ENCODE assay signal across 13 mouse cellular contexts in genomic region chr11:45535501-45536025, GRCm38 (mm10).
DNase-seq lines count a peak whose midpoint lies in the region; ATAC-seq lines count a peak whose summit lies in the region.
"Had no signal": no experiment of that assay in that cellular context is flagged by ENCODE, and none has a peak within 500 bp of the region (broad histone marks: within the 10 kb centered on the region; RNA-seq: fewer than 3 reads in every experiment).

No protein-coding gene starts in this region.

- DNase-seq in heart, adult 8-10 months (ENCODE audit: low spot score): peak; percentile 8
- no peak for DNase-seq in heart, embryonic 10.5 days (ENCODE audit: low spot score)
- no peak for DNase-seq in midbrain, embryonic 10.5 days (ENCODE audit: low spot score)
- DNase-seq in embryonic facial prominence, embryonic 14.5 days (ENCODE audit: low spot score): peak; percentile 69
- DNase-seq in left cerebral cortex, adult 11 months (ENCODE audit: low spot score): no peak
- DNase-seq: cerebellum, adult 11 months; right cerebral cortex, adult 18-20 months had no signal

- 59% methylated on average over 8 of the region's 8 CpGs for WGBS in heart, embryonic 10.5 days
- 77% methylated on average over 8 of the region's 8 CpGs for WGBS in midbrain, embryonic 10.5 days
- WGBS in midbrain, embryonic 15.5 days: 84% methylated on average over 8 of the region's 8 CpGs
- 36% methylated on average over 8 of the region's 8 CpGs for WGBS in embryonic facial prominence, embryonic 14.5 days
- WGBS in limb, embryonic 12.5 days: 28% methylated on average over 8 of the region's 8 CpGs
- WGBS in forebrain, embryonic 16.5 days: 81% methylated on average over 8 of the region's 8 CpGs

- no peak for ATAC-seq in midbrain, embryonic 15.5 days (replicated peaks)
- peak; percentile 31; the same call in 1 of the 2 replicates for ATAC-seq in embryonic facial prominence, embryonic 14.5 days (ENCODE audit: low read depth)
- no peak for ATAC-seq in limb, embryonic 12.5 days (ENCODE audit: insufficient number of reproducible peaks, insufficient read depth, low FRiP score, low TSS enrichment, low read depth)
- ATAC-seq in forebrain, embryonic 16.5 days: no peak

- H3K4me1 ChIP-seq in heart, embryonic 10.5 days: peaks cover 9% of the 10 kb centered on the region; the same call in 1 of the 2 replicates
- H3K4me1 ChIP-seq in midbrain, embryonic 10.5 days: peaks cover 14% of the 10 kb centered on the region
- no peaks in the 10 kb centered on the region for H3K4me1 ChIP-seq in midbrain, embryonic 15.5 days
- H3K4me1 ChIP-seq in embryonic facial prominence, embryonic 14.5 days (ENCODE audit: control insufficient read depth, insufficient read depth, low read length): peaks cover 13% of the 10 kb centered on the region; the same call in 1 of the 2 replicates
- H3K4me1 ChIP-seq in limb, embryonic 12.5 days (replicated peaks): peaks cover 19% of the 10 kb centered on the region
- H3K4me1 ChIP-seq in forebrain, embryonic 16.5 days (replicated peaks; ENCODE audit: control insufficient read depth, insufficient read depth, low read length): no peaks in the 10 kb centered on the region

- H3K36me3 ChIP-seq in heart, embryonic 10.5 days: no peaks in the 10 kb centered on the region
- no peaks in the 10 kb centered on the region for H3K36me3 ChIP-seq in midbrain, embryonic 10.5 days
- no peaks in the 10 kb centered on the region for H3K36me3 ChIP-seq in midbrain, embryonic 15.5 days (replicated peaks)
- H3K36me3 ChIP-seq in embryonic facial prominence, embryonic 14.5 days (ENCODE audit: control insufficient read depth, insufficient read depth, low read length): no peaks in the 10 kb centered on the region
- H3K36me3 ChIP-seq in limb, embryonic 12.5 days: no peaks in the 10 kb centered on the region
- H3K36me3 ChIP-seq in forebrain, embryonic 16.5 days (ENCODE audit: control insufficient read depth, insufficient read depth): no peaks in the 10 kb centered on the region
- H3K36me3 ChIP-seq: G1E; midbrain, embryonic 12.5 days; neural tube, embryonic 12.5 days had no signal

- H3K27ac ChIP-seq in heart, embryonic 10.5 days: no peak overlapping the region
- 0 out of 2 replicates have a peak overlapping the region, but pooled peaks have one; percentile 17 for H3K27ac ChIP-seq in midbrain, embryonic 10.5 days (replicated peaks)
- no peak overlapping the region for H3K27ac ChIP-seq in midbrain, embryonic 15.5 days
- H3K27ac ChIP-seq in embryonic facial prominence, embryonic 14.5 days (replicated peaks; ENCODE audit: low read depth, low read length): peak overlapping the region; percentile 45
- H3K27ac ChIP-seq in limb, embryonic 12.5 days: peak overlapping the region; percentile 47
- no peak overlapping the region for H3K27ac ChIP-seq in forebrain, embryonic 16.5 days (ENCODE audit: low read length)
- H3K27ac ChIP-seq: midbrain, embryonic 12.5 days; neural tube, embryonic 12.5 days had no signal

- no peak overlapping the region for H3K4me3 ChIP-seq in heart, embryonic 10.5 days
- H3K4me3 ChIP-seq in midbrain, embryonic 10.5 days: no peak overlapping the region
- H3K4me3 ChIP-seq in midbrain, embryonic 15.5 days: no peak overlapping the region
- H3K4me3 ChIP-seq in embryonic facial prominence, embryonic 14.5 days (ENCODE audit: low read depth, low read length): no peak overlapping the region
- no peak overlapping the region for H3K4me3 ChIP-seq in limb, embryonic 12.5 days (replicated peaks)
- no peak overlapping the region for H3K4me3 ChIP-seq in forebrain, embryonic 16.5 days (replicated peaks; ENCODE audit: low read length)
- H3K4me3 ChIP-seq: midbrain, embryonic 12.5 days; neural tube, embryonic 12.5 days had no signal

- H3K9me3 ChIP-seq in heart, embryonic 10.5 days: no peaks in the 10 kb centered on the region
- H3K9me3 ChIP-seq in midbrain, embryonic 10.5 days (replicated peaks): no peaks in the 10 kb centered on the region
- no peaks in the 10 kb centered on the region for H3K9me3 ChIP-seq in midbrain, embryonic 15.5 days
- H3K9me3 ChIP-seq in embryonic facial prominence, embryonic 14.5 days (ENCODE audit: control insufficient read depth, low read length): no peaks in the 10 kb centered on the region
- H3K9me3 ChIP-seq in limb, embryonic 12.5 days: no peaks in the 10 kb centered on the region
- H3K9me3 ChIP-seq in forebrain, embryonic 16.5 days (ENCODE audit: control insufficient read depth, low read length): no peaks in the 10 kb centered on the region
- H3K9me3 ChIP-seq: G1E; midbrain, embryonic 12.5 days; neural tube, embryonic 12.5 days had no signal

- H3K4me2 ChIP-seq in midbrain, embryonic 15.5 days: no peak overlapping the region
- no peak overlapping the region for H3K4me2 ChIP-seq in embryonic facial prominence, embryonic 14.5 days (ENCODE audit: low read depth, low read length)
- H3K4me2 ChIP-seq in limb, embryonic 12.5 days: no peak overlapping the region
- no peak overlapping the region for H3K4me2 ChIP-seq in forebrain, embryonic 16.5 days (ENCODE audit: low read length)
- H3K4me2 ChIP-seq: midbrain, embryonic 12.5 days; neural tube, embryonic 12.5 days had no signal

- no peaks in the 10 kb centered on the region for H3K27me3 ChIP-seq in heart, embryonic 10.5 days (ENCODE audit: insufficient read depth, poor library complexity, severe bottlenecking)
- H3K27me3 ChIP-seq in midbrain, embryonic 10.5 days (ENCODE audit: low read depth, poor library complexity, severe bottlenecking): no peaks in the 10 kb centered on the region
- no peaks in the 10 kb centered on the region for H3K27me3 ChIP-seq in midbrain, embryonic 15.5 days (replicated peaks)
- no peaks in the 10 kb centered on the region for H3K27me3 ChIP-seq in embryonic facial prominence, embryonic 14.5 days (replicated peaks; ENCODE audit: control insufficient read depth, insufficient read depth, low read length)
- H3K27me3 ChIP-seq in limb, embryonic 12.5 days: no peaks in the 10 kb centered on the region; the same call in 1 of the 2 replicates
- no peaks in the 10 kb centered on the region for H3K27me3 ChIP-seq in forebrain, embryonic 16.5 days (replicated peaks; ENCODE audit: control insufficient read depth, insufficient read depth, low read length)
- H3K27me3 ChIP-seq: midbrain, embryonic 12.5 days; neural tube, embryonic 12.5 days had no signal

- H3K9ac ChIP-seq in midbrain, embryonic 15.5 days: no peak overlapping the region
- no peak overlapping the region for H3K9ac ChIP-seq in embryonic facial prominence, embryonic 14.5 days (ENCODE audit: low read depth, low read length)
- no peak overlapping the region for H3K9ac ChIP-seq in limb, embryonic 12.5 days (replicated peaks)
- H3K9ac ChIP-seq in forebrain, embryonic 16.5 days (replicated peaks; ENCODE audit: low read depth, low read length): no peak overlapping the region
- H3K9ac ChIP-seq: midbrain, embryonic 12.5 days; neural tube, embryonic 12.5 days had no signal

Comparison
In these comparisons a context has a peak if more than half of its experiments do, and no peak if none do; other contexts are left out.
1. DNase-seq: peak in heart, adult 8-10 months (single experiment) and embryonic facial prominence, embryonic 14.5 days (single experiment); none in heart, embryonic 10.5 days (single experiment), midbrain, embryonic 10.5 days (single experiment) and left cerebral cortex, adult 11 months (single experiment).
2. H3K27ac ChIP-seq: peak in midbrain, embryonic 10.5 days (single experiment), embryonic facial prominence, embryonic 14.5 days (single experiment) and limb, embryonic 12.5 days (single experiment); none in heart, embryonic 10.5 days (single experiment), midbrain, embryonic 15.5 days (single experiment) and forebrain, embryonic 16.5 days (single experiment).